Mouse (Mus musculus): Measurements from ENCODE around the gene Mrpl2.
A peak's percentile ranks its signal among the peaks of the same experiment; 100 is the strongest.

Mrpl2 gene

GRCm38 (mm10) chr17:46673850-46674529 lies 28.0 kb downstream of the Mrpl2 start, which contains the start of gene Rrp36:
TSS of gene Rrp36 (minus strand) at chr17:46674352.
- DNase-seq, result peak; percentile 89

GRCm38 (mm10) chr17:46674530-46675283 lies 28.7 kb downstream of the Mrpl2 start:
- DNase-seq, result no peak

- DNase-seq, result no peak
Observed at GRCm38 (mm10) chr17:46678416-46678815, 32.4 kb downstream of the Mrpl2 start, which contains the start of gene Mea1. TSS of gene Mea1 (plus strand) at chr17:46678793.

- no peak for DNase-seq
Observed at GRCm38 (mm10) chr17:46678911-46679310, 32.9 kb downstream of the Mrpl2 start.

- peak; percentile 44 to 50 for DNase-seq
Observed at GRCm38 (mm10) chr17:46679843-46680759, 34.1 kb downstream of the Mrpl2 start.

- DNase-seq, result peak; percentile 96 to 98
Observed at GRCm38 (mm10) chr17:46680760-46681373, 34.8 kb downstream of the Mrpl2 start, which contains the start of gene Klhdc3. TSS of gene Klhdc3 (minus strand) at chr17:46680914.

- DNase-seq, result peak; percentile 11 to 13
Observed at GRCm38 (mm10) chr17:46681466-46682118, 35.6 kb downstream of the Mrpl2 start.

- DNase-seq, result no peak
Observed at GRCm38 (mm10) chr17:46682654-46683389, 36.8 kb downstream of the Mrpl2 start.

GRCm38 (mm10) chr17:46685913-46686312 lies 39.9 kb downstream of the Mrpl2 start:
- DNase-seq, result no peak

- DNase-seq, result no peak
Observed at GRCm38 (mm10) chr17:46690665-46691064, 44.6 kb downstream of the Mrpl2 start.

- no peak for DNase-seq
Observed at GRCm38 (mm10) chr17:46691390-46691789, 45.4 kb downstream of the Mrpl2 start.

GRCm38 (mm10) chr17:46694517-46695063 lies 48.6 kb downstream of the Mrpl2 start:
- no peak for DNase-seq

- no peak for DNase-seq
Observed at GRCm38 (mm10) chr17:46698515-46698914, 52.5 kb downstream of the Mrpl2 start.

- DNase-seq, result no peak
Observed at GRCm38 (mm10) chr17:46699245-46699644, 53.2 kb downstream of the Mrpl2 start.
